ENCODE assay signal across 22 mouse cellular contexts in the genomic region with DNA sequence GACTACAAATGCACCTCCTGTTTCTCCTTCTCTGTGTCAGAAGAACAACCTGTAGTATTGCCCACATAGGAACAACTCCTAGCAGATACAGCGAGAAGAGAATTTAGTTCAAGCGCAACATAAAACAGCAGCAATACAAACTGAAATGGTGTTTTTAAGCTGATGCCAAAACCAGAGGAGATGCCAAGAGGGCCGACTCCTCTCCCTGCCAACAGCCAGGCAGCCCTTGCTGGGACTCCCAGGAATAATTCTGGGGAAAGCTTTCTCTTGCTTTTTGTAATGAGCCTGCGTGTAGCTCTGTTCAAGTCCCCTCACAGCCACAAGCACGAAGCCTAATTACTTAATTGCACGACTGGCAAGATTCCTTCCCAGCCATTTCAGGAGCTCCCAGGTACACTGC.
DNase-seq lines count a peak whose midpoint lies in the region; ATAC-seq and TF ChIP-seq lines count a peak whose summit lies in the region.
"Had no signal": no experiment of that assay in that cellular context is flagged by ENCODE, and none has a peak within 500 bp of the region (broad histone marks: within the 10 kb centered on the region; RNA-seq: fewer than 3 reads in every experiment).

No protein-coding gene starts in this region.

- no peaks in the 10 kb centered on the region for H3K9me3 ChIP-seq in forebrain, embryonic 15.5 days
- H3K9me3 ChIP-seq in forebrain, embryonic 11.5 days (ENCODE audit: control insufficient read depth, low read length), result no peaks in the 10 kb centered on the region
- H3K9me3 ChIP-seq: forebrain, embryonic 12.5 days; heart, embryonic 12.5 days; heart, embryonic 15.5 days; hindbrain, embryonic 10.5 days; hindbrain, embryonic 13.5 days had no signal

- H3K4me3 ChIP-seq in forebrain, embryonic 15.5 days, result no peak overlapping the region
- no peak overlapping the region for H3K4me3 ChIP-seq in forebrain, embryonic 11.5 days (ENCODE audit: low read depth, low read length)
- H3K4me3 ChIP-seq: forebrain, embryonic 12.5 days; heart, embryonic 12.5 days; heart, embryonic 15.5 days; hindbrain, embryonic 10.5 days; hindbrain, embryonic 13.5 days had no signal

- DNase-seq in forebrain, embryonic 11.5 days (ENCODE audit: low spot score), result no peak
- no peak for DNase-seq in frontal cortex, postnatal 25 days (ENCODE audit: low spot score in 2 of 2)
- DNase-seq in layer of hippocampus, postnatal 14 days (ENCODE audit: low spot score in 2 of 2), result peak; percentile 22 to 54
- no peak for DNase-seq in layer of hippocampus, postnatal 10 days (ENCODE audit: low spot score in 2 of 2)
- DNase-seq in brain, embryonic 14.5 days (ENCODE audit: low read depth), result peak; percentile 24
- DNase-seq: adrenal gland, adult 8-10 months; adrenal gland, postnatal 25 days; cerebellum, adult 18-20 months; cerebellum, adult 9-10 months; cerebellum, postnatal 14 days; gastrocnemius, postnatal 25 days; heart, adult 18-20 months; heart, postnatal 10 days; heart, postnatal 36 days had no signal

- H3K27me3 ChIP-seq in forebrain, embryonic 15.5 days, result no peaks in the 10 kb centered on the region
- no peaks in the 10 kb centered on the region for H3K27me3 ChIP-seq in forebrain, embryonic 11.5 days (ENCODE audit: control insufficient read depth, insufficient read depth, low read length)
- H3K27me3 ChIP-seq: forebrain, embryonic 12.5 days; heart, embryonic 12.5 days; heart, embryonic 15.5 days; hindbrain, embryonic 13.5 days had no signal

- ATAC-seq in forebrain, embryonic 15.5 days (replicated peaks), result no peak
- no peak for ATAC-seq in forebrain, embryonic 11.5 days (replicated peaks; ENCODE audit: low FRiP score)
- peak; percentile 28; the same call in 1 of the 2 replicates for ATAC-seq in frontal cortex, adult (ENCODE audit: low TSS enrichment)
- ATAC-seq: activated CD4-positive, CD25-positive, alpha-beta regulatory T cell, adult 4 months had no signal

- 74% methylated on average over 6 of the region's 6 CpGs for WGBS in forebrain, embryonic 15.5 days
- WGBS in forebrain, embryonic 11.5 days, result 94% methylated on average over 6 of the region's 6 CpGs

- TF ChIP-seq CTCF in brain, embryonic 14.5 days (IDR thresholded peaks at IDR 0.05; ENCODE audit: borderline replicate concordance, extremely low read depth, insufficient read depth, insufficient read length), result no peak

- H3K36me3 ChIP-seq in forebrain, embryonic 15.5 days, result peaks cover 5% of the 10 kb centered on the region
- peaks cover 2% of the 10 kb centered on the region; the same call in 1 of the 2 replicates for H3K36me3 ChIP-seq in forebrain, embryonic 11.5 days (ENCODE audit: control insufficient read depth, insufficient read depth, low read length)

- H3K27ac ChIP-seq in forebrain, embryonic 15.5 days (replicated peaks), result 0 out of 2 replicates have a peak overlapping the region, but pooled peaks have one; percentile 8
- H3K27ac ChIP-seq in forebrain, embryonic 11.5 days (ENCODE audit: low read depth, low read length), result no peak overlapping the region
- H3K27ac ChIP-seq: forebrain, embryonic 12.5 days; heart, embryonic 15.5 days; hindbrain, embryonic 10.5 days; hindbrain, embryonic 13.5 days had no signal

- TF ChIP-seq POLR2A in brain, embryonic 14.5 days (IDR thresholded peaks at IDR 0.05; ENCODE audit: borderline replicate concordance, extremely low read depth, insufficient read depth, insufficient read length, poor library complexity, severe bottlenecking), result no peak

- no peak overlapping the region for H3K4me2 ChIP-seq in forebrain, embryonic 15.5 days (replicated peaks)
- no peak overlapping the region for H3K4me2 ChIP-seq in forebrain, embryonic 11.5 days (ENCODE audit: low read depth, low read length, severe bottlenecking)
- H3K4me2 ChIP-seq: forebrain, embryonic 12.5 days; heart, embryonic 12.5 days; heart, embryonic 15.5 days; hindbrain, embryonic 13.5 days had no signal

- peaks cover 4% of the 10 kb centered on the region; the same call in 1 of the 2 replicates for H3K4me1 ChIP-seq in forebrain, embryonic 15.5 days
- H3K4me1 ChIP-seq in forebrain, embryonic 11.5 days (replicated peaks; ENCODE audit: control insufficient read depth, insufficient read depth, low read length), result no peaks in the 10 kb centered on the region
- H3K4me1 ChIP-seq: forebrain, embryonic 12.5 days; heart, embryonic 15.5 days; hindbrain, embryonic 10.5 days; hindbrain, embryonic 13.5 days had no signal

- no peak overlapping the region for H3K9ac ChIP-seq in forebrain, embryonic 15.5 days (replicated peaks)
- no peak overlapping the region for H3K9ac ChIP-seq in forebrain, embryonic 11.5 days (ENCODE audit: low read length)
- H3K9ac ChIP-seq: forebrain, embryonic 12.5 days; heart, embryonic 12.5 days; heart, embryonic 15.5 days; hindbrain, embryonic 13.5 days had no signal

Comparison
In these comparisons a context has a peak if more than half of its experiments do, and no peak if none do; other contexts are left out.
1. DNase-seq: peak in layer of hippocampus, postnatal 14 days (2 of 2) and brain, embryonic 14.5 days (single experiment); none in forebrain, embryonic 11.5 days (single experiment), frontal cortex, postnatal 25 days (0 of 2) and layer of hippocampus, postnatal 10 days (0 of 2).